Mouse (Mus musculus) brain, embryonic 14.5 days (tissue): ENCODE measurements around the gene Atxn1.

Source experiments
- CTCF ChIP-seq: fragments of 200-500 bp; IDR thresholded peaks from 2 replicates; pipeline ENCODE4 v1.5.1; 2012; ENCODE audit warnings: inconsistent platforms, mild to moderate bottlenecking, moderate library complexity, borderline replicate concordance; ENCODE audit not compliant: insufficient read depth, insufficient read length; ENCODE audit errors: extremely low read depth
- POLR2A ChIP-seq: fragments of 200-500 bp; IDR thresholded peaks from 2 replicates; pipeline ENCODE4 v1.6.1; 2012; ENCODE audit warnings: mild to moderate bottlenecking, inconsistent platforms, borderline replicate concordance; ENCODE audit not compliant: poor library complexity, insufficient read depth, insufficient read length, severe bottlenecking; ENCODE audit errors: extremely low read depth

DNA sequence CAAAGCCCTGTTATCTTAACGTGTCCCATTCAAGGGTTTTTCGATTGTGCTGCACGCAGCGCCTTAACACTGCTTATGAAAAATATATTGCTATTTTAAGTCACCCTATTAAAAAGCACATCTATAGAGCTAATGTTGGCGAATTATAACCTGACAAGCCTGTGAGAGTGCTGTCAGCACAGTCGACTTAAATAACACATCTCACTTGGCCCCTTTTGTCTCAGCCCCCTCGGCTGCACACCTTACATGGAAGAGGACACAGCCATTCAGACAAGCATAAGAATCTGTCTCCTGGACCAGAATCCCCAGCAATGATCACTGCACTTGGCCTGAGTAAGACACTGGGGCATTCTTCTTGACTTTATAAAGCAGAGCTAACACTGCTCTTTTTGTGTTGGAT, 30.7 kb downstream of the Atxn1 start:
- no peak for TF ChIP-seq CTCF
- no peak for TF ChIP-seq POLR2A
